Mouse (Mus musculus): ENCODE data around the gene Actl10.

GRCm38 (mm10) chr2:154538710-154539109 is 12.9 kb upstream of the Actl10 start:
- TF ChIP-seq POLR2A (IDR thresholded peaks at IDR 0.05; ENCODE audit: control insufficient read depth, low read depth, low read length) (no peak), CTCF (IDR thresholded peaks at IDR 0.05; ENCODE audit: control insufficient read depth, insufficient read depth, insufficient replicate concordance, low read depth, low read length) (no peak)

Data from testis, adult 2 months (tissue).